Mouse (Mus musculus) hindbrain, embryonic 13.5 days (tissue): ENCODE results near the gene Agmat. TPM values are rescaled to one million over a fixed set of nuclear protein-coding genes. Genes with fewer than 3 reads are reported as not detected.

Source experiments
- ATAC-seq: fragments of 200-750 bp; cut with Nextera tagmentation; 2 replicates; pipeline ENCODE4 v1.8.0; 2017; ENCODE audit warnings: moderate TSS enrichment; ENCODE audit not compliant: low FRiP score
- H3K27ac ChIP-seq: fragments of 300-500 bp; sonication (generic); 2 replicates; pipeline ENCODE4 v1.5.1; 2015; ENCODE audit warnings: inconsistent platforms, mild to moderate bottlenecking, moderate library complexity
- H3K27me3 ChIP-seq: fragments of 300-500 bp; sonication (generic); 2 replicates; pipeline ENCODE4 v1.6.1; 2015; ENCODE audit warnings: mild to moderate bottlenecking, inconsistent platforms
- H3K36me3 ChIP-seq: fragments of 300-500 bp; sonication (generic); 2 replicates; pipeline ENCODE4 v1.6.1; 2015; ENCODE audit warnings: mild to moderate bottlenecking, inconsistent platforms
- H3K4me1 ChIP-seq: fragments of 300-500 bp; sonication (generic); replicated peaks from 2 replicates; pipeline ENCODE4 v1.6.1; 2015; ENCODE audit warnings: inconsistent platforms
- H3K4me2 ChIP-seq: fragments of 300-500 bp; sonication (generic); 2 replicates; pipeline ENCODE4 v1.6.1; 2015; ENCODE audit warnings: inconsistent platforms, mild to moderate bottlenecking, moderate library complexity
- H3K4me3 ChIP-seq: fragments of 300-500 bp; sonication (generic); 2 replicates; pipeline ENCODE4 v1.5.1; 2015; ENCODE audit warnings: mild to moderate bottlenecking, inconsistent platforms
- H3K9ac ChIP-seq: fragments of 300-500 bp; sonication (generic); 2 replicates; pipeline ENCODE4 v1.6.1; 2015; ENCODE audit warnings: mild to moderate bottlenecking, inconsistent platforms
- H3K9me3 ChIP-seq: fragments of 300-500 bp; sonication (generic); 2 replicates; pipeline ENCODE4 v1.6.1; 2016; ENCODE audit warnings: inconsistent platforms
- WGBS: fragments of 180-500 bp; shearing (Covaris S2); methylation state at CpG from one replicate; pipeline ENCODE4 v1.1.7; 2015; 5-methylcytosine and 5-hydroxymethylcytosine counted together
- polyA plus RNA-seq: library from polyadenylated mRNA; unstranded; fragments of >200 nt; fragmentation: Nextera tagmentation; extraction: Ambion mirVana; gene quantifications from 2 replicates; pipeline ENCODE4 v1.2.1, GENCODE M21; 2015

The Agmat gene
- polyA plus RNA-seq, 1 experiment from 2014 or later = not detected

GRCm38 (mm10) chr4:141722731-141723672, 23.5 kb upstream of the Agmat start, which contains the start of gene Ddi2:
TSS of gene Ddi2 (minus strand) at chr4:141723419.
- H3K9ac ChIP-seq = peak within 1 kb of the TSS; percentile 96
- peaks cover 4% of the 10 kb centered on the region; the same call in 1 of the 2 replicates for H3K36me3 ChIP-seq
- H3K27ac ChIP-seq = peak within 1 kb of the TSS; percentile 94
- under 1% methylated on average over 93 of the region's 105 CpGs for WGBS
- H3K4me1 ChIP-seq = peaks cover 34% of the 10 kb centered on the region
- H3K4me2 ChIP-seq = peak within 1 kb of the TSS; percentile 91
- peak within 1 kb of the TSS; percentile 92 for H3K4me3 ChIP-seq
- peak; percentile 87 for ATAC-seq
- no peaks in the 10 kb centered on the region for H3K9me3 ChIP-seq
- H3K27me3 ChIP-seq = no peaks in the 10 kb centered on the region

- Histone ChIP-seq H3K27me3 (no peaks in the 10 kb centered on the region), H3K4me3 (peak overlapping the region; percentile 92), H3K27ac (peak overlapping the region; percentile 94), H3K4me2 (peak overlapping the region; percentile 91), H3K9ac (peak overlapping the region; percentile 96), H3K4me1 (peaks cover 34% of the 10 kb centered on the region), H3K36me3 (peaks cover 4% of the 10 kb centered on the region; the same call in 1 of the 2 replicates), H3K9me3 (no peaks in the 10 kb centered on the region)
- 12% methylated on average over 13 of the region's 13 CpGs for WGBS
- ATAC-seq = peak; percentile 68
These were observed 22.8 kb upstream of the Agmat start for GRCm38 (mm10) chr4:141723673-141724068.

GRCm38 (mm10) chr4:141724594-141724993, 21.9 kb upstream of the Agmat start:
- Histone ChIP-seq H3K4me3 (no peak overlapping the region), H3K9me3 (no peaks in the 10 kb centered on the region), H3K27me3 (0 out of 2 replicates have a peak, but pooled peaks cover under 1% of the 10 kb centered on the region), H3K36me3 (peaks cover 4% of the 10 kb centered on the region; the same call in 1 of the 2 replicates), H3K9ac (no peak overlapping the region), H3K4me1 (peaks cover 31% of the 10 kb centered on the region), H3K4me2 (no peak overlapping the region), H3K27ac (no peak overlapping the region)
- ATAC-seq = no peak
- WGBS = 71% methylated on average over 11 of the region's 11 CpGs

GRCm38 (mm10) chr4:141725277-141725676, 21.2 kb upstream of the Agmat start:
- no peak overlapping the region for H3K4me2 ChIP-seq
- peaks cover under 1% of the 10 kb centered on the region; the same call in 1 of the 2 replicates for H3K36me3 ChIP-seq
- peaks cover 29% of the 10 kb centered on the region for H3K4me1 ChIP-seq
- no peak overlapping the region for H3K4me3 ChIP-seq
- ATAC-seq = no peak
- 0 out of 2 replicates have a peak, but pooled peaks cover 2% of the 10 kb centered on the region for H3K27me3 ChIP-seq
- H3K27ac ChIP-seq = no peak overlapping the region
- WGBS = 80% methylated on average over 5 of the region's 5 CpGs
- H3K9me3 ChIP-seq = no peaks in the 10 kb centered on the region
- no peak overlapping the region for H3K9ac ChIP-seq

- H3K9ac ChIP-seq = no peak overlapping the region
- no peak overlapping the region for H3K4me3 ChIP-seq
- no peaks in the 10 kb centered on the region for H3K36me3 ChIP-seq
- H3K27me3 ChIP-seq = 0 out of 2 replicates have a peak, but pooled peaks cover 6% of the 10 kb centered on the region
- WGBS = 63% methylated on average over 3 of the region's 3 CpGs
- ATAC-seq = no peak
- peaks cover 25% of the 10 kb centered on the region for H3K4me1 ChIP-seq
- no peak overlapping the region for H3K4me2 ChIP-seq
- H3K27ac ChIP-seq = no peak overlapping the region
- H3K9me3 ChIP-seq = no peaks in the 10 kb centered on the region
These were observed 20.7 kb upstream of the Agmat start for GRCm38 (mm10) chr4:141725738-141726137.

- WGBS = 76% methylated on average over 3 of the region's 3 CpGs
- H3K36me3 ChIP-seq = no peaks in the 10 kb centered on the region
- no peak for ATAC-seq
- no peaks in the 10 kb centered on the region for H3K9me3 ChIP-seq
- no peak overlapping the region for H3K4me2 ChIP-seq
- peaks cover under 1% of the 10 kb centered on the region; the same call in 1 of the 2 replicates for H3K4me1 ChIP-seq
- 0 out of 2 replicates have a peak, but pooled peaks cover 12% of the 10 kb centered on the region for H3K27me3 ChIP-seq
- H3K4me3 ChIP-seq = no peak overlapping the region
- no peak overlapping the region for H3K27ac ChIP-seq
- H3K9ac ChIP-seq = no peak overlapping the region
These were observed 17.2 kb upstream of the Agmat start for GRCm38 (mm10) chr4:141729266-141729665.

- 87% methylated on average over 13 of the region's 13 CpGs for WGBS
- ATAC-seq = no peak
- 0 out of 2 replicates have a peak, but pooled peaks cover 12% of the 10 kb centered on the region for H3K27me3 ChIP-seq
These were observed 16.1 kb upstream of the Agmat start for GRCm38 (mm10) chr4:141730401-141730800.

GRCm38 (mm10) chr4:141731766-141732165, 14.7 kb upstream of the Agmat start:
- H3K4me2 ChIP-seq = no peak overlapping the region
- no peak for ATAC-seq
- peaks cover 15% of the 10 kb centered on the region for H3K4me1 ChIP-seq
- H3K27ac ChIP-seq = no peak overlapping the region
- H3K27me3 ChIP-seq = 0 out of 2 replicates have a peak, but pooled peaks cover 12% of the 10 kb centered on the region
- no peaks in the 10 kb centered on the region for H3K36me3 ChIP-seq
- no peaks in the 10 kb centered on the region for H3K9me3 ChIP-seq
- WGBS = 81% methylated on average over 5 of the region's 5 CpGs
- no peak overlapping the region for H3K9ac ChIP-seq
- H3K4me3 ChIP-seq = no peak overlapping the region

More at GRCm38 (mm10) chr4:141730401-141730800, 16.1 kb upstream of the Agmat start:
- no peak overlapping the region for H3K4me2 ChIP-seq
- H3K9me3 ChIP-seq = no peaks in the 10 kb centered on the region
- H3K36me3 ChIP-seq = no peaks in the 10 kb centered on the region
- no peak overlapping the region for H3K27ac ChIP-seq
- peaks cover 12% of the 10 kb centered on the region for H3K4me1 ChIP-seq
- no peak overlapping the region for H3K9ac ChIP-seq
- H3K4me3 ChIP-seq = no peak overlapping the region

- 7% methylated on average over 24 of the region's 24 CpGs for whole genome bisulfite sequencing
- Histone ChIP-seq H3K36me3 (no peaks in the 10 kb centered on the region), H3K4me2 (peak overlapping the region; percentile 70), H3K9ac (peak overlapping the region; percentile 58), H3K9me3 (no peaks in the 10 kb centered on the region), H3K4me3 (peak overlapping the region; percentile 44), H3K27ac (peak overlapping the region; percentile 35; the same call in 1 of the 2 replicates), H3K27me3 (0 out of 2 replicates have a peak, but pooled peaks cover 11% of the 10 kb centered on the region), H3K4me1 (peaks cover 15% of the 10 kb centered on the region)
- ATAC-seq = peak; percentile 96
These were observed 11.8 kb upstream of the Agmat start for GRCm38 (mm10) chr4:141734446-141735205.

- H3K27me3 ChIP-seq = 0 out of 2 replicates have a peak, but pooled peaks cover 9% of the 10 kb centered on the region
- 0 out of 2 replicates have a peak overlapping the region, but pooled peaks have one; percentile 35 for H3K27ac ChIP-seq
- no peaks in the 10 kb centered on the region for H3K9me3 ChIP-seq
- peak overlapping the region; percentile 44 for H3K4me3 ChIP-seq
- peak overlapping the region; percentile 70 for H3K4me2 ChIP-seq
- H3K36me3 ChIP-seq = no peaks in the 10 kb centered on the region
- peak overlapping the region; percentile 58; the same call in 1 of the 2 replicates for H3K9ac ChIP-seq
- 25% methylated on average over 9 of the region's 9 CpGs for WGBS
- H3K4me1 ChIP-seq = peaks cover 15% of the 10 kb centered on the region
- ATAC-seq = no peak
These were observed 11.3 kb upstream of the Agmat start for GRCm38 (mm10) chr4:141735206-141735560.

- Histone ChIP-seq H3K27ac (no peak overlapping the region), H3K4me1 (peaks cover 15% of the 10 kb centered on the region), H3K4me2 (no peak overlapping the region), H3K27me3 (no peaks in the 10 kb centered on the region), H3K36me3 (no peaks in the 10 kb centered on the region), H3K9ac (no peak overlapping the region), H3K4me3 (no peak overlapping the region), H3K9me3 (no peaks in the 10 kb centered on the region)
- no peak for ATAC-seq
- 77% methylated on average over 4 of the region's 4 CpGs for WGBS
These were observed 9.6 kb upstream of the Agmat start for GRCm38 (mm10) chr4:141736856-141737255.

GRCm38 (mm10) chr4:141738015-141738414, 8.5 kb upstream of the Agmat start:
- no peak overlapping the region for H3K4me3 ChIP-seq
- H3K27ac ChIP-seq = no peak overlapping the region
- H3K27me3 ChIP-seq = no peaks in the 10 kb centered on the region
- ATAC-seq = no peak
- 82% methylated on average over 8 of the region's 8 CpGs for WGBS
- H3K36me3 ChIP-seq = no peaks in the 10 kb centered on the region
- no peak overlapping the region for H3K9ac ChIP-seq
- H3K9me3 ChIP-seq = no peaks in the 10 kb centered on the region
- peaks cover 15% of the 10 kb centered on the region for H3K4me1 ChIP-seq
- no peak overlapping the region for H3K4me2 ChIP-seq
